ENCODE assay signal across 21 mouse cellular contexts in genomic region chr1:167246275-167246674, GRCm38 (mm10). TPM values are rescaled to one million over a fixed set of nuclear protein-coding genes. Genes with fewer than 3 reads are reported as not detected.
A peak's percentile ranks its signal among the peaks of the same experiment; 100 is the strongest.
DNase-seq lines count a peak whose midpoint lies in the region; ATAC-seq and TF ChIP-seq lines count a peak whose summit lies in the region.
"Had no signal": no experiment of that assay in that cellular context is flagged by ENCODE, and none has a peak within 500 bp of the region (broad histone marks: within the 10 kb centered on the region; RNA-seq: fewer than 3 reads in every experiment).

No protein-coding gene starts in this region.

- H3K36me3 ChIP-seq in thymus, adult 2 months (ENCODE audit: control insufficient read depth, insufficient read depth, low read length): no peaks in the 10 kb centered on the region
- no peaks in the 10 kb centered on the region for H3K36me3 ChIP-seq in forebrain, embryonic 14.5 days (ENCODE audit: control insufficient read depth, insufficient read depth, low read length)
- H3K36me3 ChIP-seq: embryonic facial prominence, embryonic 13.5 days; forebrain, embryonic 12.5 days; heart, embryonic 12.5 days; hindbrain, embryonic 12.5 days; limb, embryonic 15.5 days; liver, embryonic 15.5 days; neural tube, embryonic 15.5 days had no signal

- H3K4me3 ChIP-seq in thymus, adult 2 months (ENCODE audit: control insufficient read depth, insufficient read depth, low read length): no peak overlapping the region
- H3K4me3 ChIP-seq in bone marrow macrophage, adult 2 months (ENCODE audit: insufficient read depth, low read length): peak overlapping the region; percentile 46
- no peak overlapping the region for H3K4me3 ChIP-seq in forebrain, embryonic 14.5 days (ENCODE audit: low read depth, low read length)
- H3K4me3 ChIP-seq: embryonic facial prominence, embryonic 13.5 days; erythroblast, embryonic 14.5 days; forebrain, embryonic 12.5 days; heart, embryonic 12.5 days; hindbrain, embryonic 12.5 days; left cerebral cortex, adult 2 months; limb, embryonic 15.5 days; liver, embryonic 15.5 days; neural tube, embryonic 15.5 days had no signal

- peak overlapping the region; percentile 45; the same call in 1 of the 2 replicates for H3K27ac ChIP-seq in thymus, adult 2 months (ENCODE audit: control insufficient read depth, insufficient read depth, low read length)
- peak overlapping the region; percentile 71 for H3K27ac ChIP-seq in bone marrow macrophage, adult 2 months (ENCODE audit: insufficient read depth, low read depth, low read length)
- H3K27ac ChIP-seq in forebrain, embryonic 14.5 days (ENCODE audit: low read depth, low read length): no peak overlapping the region
- H3K27ac ChIP-seq: forebrain, embryonic 12.5 days; hindbrain, embryonic 12.5 days; left cerebral cortex, adult 2 months; liver, embryonic 15.5 days had no signal

- WGBS in thymus, adult 2 months: 35% methylated on average over 9 of the region's 9 CpGs
- WGBS in forebrain, embryonic 14.5 days: 76% methylated on average over 9 of the region's 9 CpGs

- intact Hi-C loops in gastrocnemius, postnatal 14 days (cut with DNase I; ENCODE audit: low total_unique reads): no loop called here

- no peak for DNase-seq in thymus, adult 2 months
- no peak for DNase-seq in thymus, postnatal 36 days
- DNase-seq in forebrain, embryonic 14.5 days (ENCODE audit: low spot score): no peak
- DNase-seq in kidney, postnatal 10 days: no peak
- no peak for DNase-seq in gastrocnemius, postnatal 14 days
- DNase-seq: cerebellum, adult 11-12 months; kidney, adult 11 months; thymus, postnatal 25 days had no signal

- no peak for TF ChIP-seq CTCF in thymus, adult 2 months (IDR thresholded peaks at IDR 0.05; ENCODE audit: borderline replicate concordance, control insufficient read depth, extremely low read depth, insufficient read depth, low read length, poor library complexity)
- no peak for TF ChIP-seq CTCF in bone marrow macrophage, adult 2 months (IDR thresholded peaks at IDR 0.05; ENCODE audit: low read depth, low read length)

- H3K27me3 ChIP-seq in thymus, adult 2 months (ENCODE audit: control insufficient read depth, insufficient read depth, low read length): no peaks in the 10 kb centered on the region
- no peaks in the 10 kb centered on the region for H3K27me3 ChIP-seq in forebrain, embryonic 14.5 days (replicated peaks; ENCODE audit: control insufficient read depth, insufficient read depth, low read length)
- H3K27me3 ChIP-seq: embryonic facial prominence, embryonic 13.5 days; forebrain, embryonic 12.5 days; heart, embryonic 12.5 days; hindbrain, embryonic 12.5 days; limb, embryonic 15.5 days; liver, embryonic 15.5 days; neural tube, embryonic 15.5 days; Patski had no signal

- peak; percentile 51 for ATAC-seq in megakaryocyte progenitor cell, adult 5-6 weeks (replicated peaks; ENCODE audit: poor library complexity)
- ATAC-seq in forebrain, embryonic 14.5 days: no peak
- ATAC-seq: midbrain, embryonic 16.5 days had no signal

- H3K4me1 ChIP-seq in thymus, adult 2 months (replicated peaks; ENCODE audit: control insufficient read depth, insufficient read depth, low read length): peaks cover 65% of the 10 kb centered on the region
- H3K4me1 ChIP-seq in bone marrow macrophage, adult 2 months (ENCODE audit: control insufficient read depth, insufficient read depth, low read length): peaks cover 69% of the 10 kb centered on the region
- peaks cover 33% of the 10 kb centered on the region for H3K4me1 ChIP-seq in forebrain, embryonic 14.5 days (ENCODE audit: control insufficient read depth, insufficient read depth, low read length)

- TF ChIP-seq POLR2A in thymus, adult 2 months (IDR thresholded peaks at IDR 0.05; ENCODE audit: control insufficient read depth, extremely low read depth, insufficient read depth, low read length, poor library complexity): no peak
- TF ChIP-seq POLR2A in bone marrow macrophage, adult 2 months (IDR thresholded peaks at IDR 0.05; ENCODE audit: borderline replicate concordance, low read depth, low read length): no peak

- H3K9me3 ChIP-seq in forebrain, embryonic 14.5 days (replicated peaks; ENCODE audit: control insufficient read depth, low read length): no peaks in the 10 kb centered on the region
- H3K9me3 ChIP-seq: embryonic facial prominence, embryonic 13.5 days; forebrain, embryonic 12.5 days; heart, embryonic 12.5 days; hindbrain, embryonic 12.5 days; limb, embryonic 15.5 days; liver, embryonic 15.5 days; neural tube, embryonic 15.5 days had no signal

- no peak overlapping the region for H3K9ac ChIP-seq in forebrain, embryonic 14.5 days (ENCODE audit: low read length)
- H3K9ac ChIP-seq: embryonic facial prominence, embryonic 13.5 days; forebrain, embryonic 12.5 days; heart, embryonic 12.5 days; hindbrain, embryonic 12.5 days; limb, embryonic 15.5 days; liver, embryonic 15.5 days; neural tube, embryonic 15.5 days had no signal

- no peak overlapping the region for H3K4me2 ChIP-seq in forebrain, embryonic 14.5 days (ENCODE audit: low read length)
- H3K4me2 ChIP-seq: embryonic facial prominence, embryonic 13.5 days; forebrain, embryonic 12.5 days; heart, embryonic 12.5 days; hindbrain, embryonic 12.5 days; neural tube, embryonic 15.5 days had no signal

RNA-seq across cellular contexts. Expression of gene Uck2, which starts 38.8 kb away (rescaled TPM):
- 107 and 117 TPM in 2 replicates for polyA plus RNA-seq in thymus, adult 2 months (2012; rRNA removed)
- polyA plus RNA-seq in bone marrow macrophage, adult 2 months (2012; ENCODE audit: insufficient read depth, insufficient read length, missing spikeins): 6.9 and 7.4 TPM in 2 replicates
- 228 and 234 TPM in 2 replicates for total RNA-seq in megakaryocyte progenitor cell, adult 5-6 weeks (2015)
- total RNA-seq in megakaryocyte progenitor cell, adult 5-6 weeks (2017): 234 and 288 TPM in 2 replicates
- polyA plus RNA-seq in forebrain, embryonic 14.5 days (2014; fragmentation: Nextera tagmentation; extraction: Ambion mirVana): 54.1 and 58.1 TPM in 2 replicates
- 10 to 100 TPM; 18.4 to 29.1 TPM for total RNA-seq in gastrocnemius, postnatal 14 days (2021)
